Mouse (Mus musculus): ENCODE measurements around the gene Cyp8b1.

The Cyp8b1 gene

DNA sequence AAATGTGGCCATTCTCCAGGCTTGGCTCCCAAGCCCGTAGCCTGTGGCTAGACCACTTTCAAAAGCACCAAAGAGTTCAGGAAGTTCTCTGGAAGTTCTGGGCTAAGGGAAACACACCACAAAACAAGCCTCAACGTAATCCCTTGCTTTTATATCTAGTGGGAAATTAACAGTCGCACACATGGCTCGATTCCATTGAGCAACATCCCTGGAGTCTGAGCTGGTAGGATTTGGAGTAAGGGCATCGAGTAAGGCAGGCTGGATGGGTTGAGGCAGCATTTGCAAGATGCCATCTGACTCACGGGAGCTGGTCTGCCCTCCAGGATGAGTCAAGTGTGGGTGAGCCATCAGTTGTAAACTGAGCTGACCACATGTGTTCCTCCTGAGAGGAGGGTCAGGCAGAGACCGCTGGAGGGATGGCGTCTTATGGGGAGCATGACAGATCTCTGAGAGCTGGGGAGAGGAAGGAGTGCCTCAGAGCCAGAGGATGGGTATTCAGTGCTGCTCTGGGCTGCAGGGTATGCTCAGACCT is 1.8 kb downstream of the Cyp8b1 start:
- no peak for DNase-seq

DNA sequence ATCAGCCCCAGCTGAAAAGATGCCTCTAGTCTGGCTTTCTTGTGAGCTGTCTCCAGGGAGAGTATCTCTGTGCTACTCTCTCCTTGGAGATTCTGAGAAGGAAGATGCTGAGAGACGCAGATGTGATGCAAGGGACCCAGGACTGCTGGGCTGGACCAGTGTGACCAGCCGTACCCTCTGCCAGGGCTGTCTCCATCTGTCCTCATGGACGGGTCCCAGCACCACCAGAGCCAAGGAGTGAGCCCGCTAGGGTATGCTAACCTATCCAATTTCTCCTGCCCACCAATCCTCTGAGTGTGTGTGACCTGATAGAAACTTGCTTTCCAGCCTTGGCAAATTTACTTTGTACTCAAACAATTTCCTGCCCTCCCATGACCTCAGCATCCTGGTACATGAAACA is 3.3 kb downstream of the Cyp8b1 start:
- DNase-seq, result no peak

DNA sequence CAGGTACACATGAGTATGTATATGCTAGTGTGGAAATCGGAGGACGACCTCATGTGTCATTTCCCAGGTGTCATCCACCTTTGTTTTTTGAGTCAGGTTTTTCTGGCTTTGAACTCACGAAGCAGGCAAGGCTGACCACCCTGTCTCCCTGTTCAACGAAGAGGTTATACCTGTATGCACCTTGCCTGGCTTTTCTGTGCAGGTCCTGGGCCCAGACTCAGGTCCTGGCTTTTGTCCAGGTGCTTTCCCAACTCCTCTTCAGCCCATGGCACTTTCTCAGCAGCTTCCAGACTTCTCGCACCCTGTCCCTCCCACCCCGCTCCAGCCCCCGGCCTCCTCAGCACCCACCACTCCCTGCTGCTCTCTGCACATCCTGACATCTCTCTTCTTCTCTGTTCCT is 4.9 kb downstream of the Cyp8b1 start:
- DNase-seq, result no peak

DNA sequence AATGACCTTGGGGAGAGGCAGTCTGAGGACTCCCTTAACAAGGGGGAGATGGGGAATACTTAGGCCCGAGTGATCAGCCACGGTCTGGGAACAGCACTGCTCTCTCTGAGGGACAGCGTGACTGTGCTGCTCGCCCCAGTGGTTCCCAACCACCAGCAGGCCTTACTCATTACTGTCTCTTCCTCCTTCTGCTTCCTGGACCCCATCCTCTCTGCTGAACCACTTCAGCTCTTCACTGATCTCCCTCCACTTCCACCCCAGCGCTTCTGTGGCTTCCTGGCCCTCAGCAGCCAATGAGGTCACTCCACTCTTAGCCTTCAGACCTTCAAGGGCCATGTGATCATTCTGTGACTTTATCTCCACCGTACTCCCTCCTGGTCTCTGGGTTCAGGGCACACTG is 6.5 kb downstream of the Cyp8b1 start:
- DNase-seq, result no peak

DNA sequence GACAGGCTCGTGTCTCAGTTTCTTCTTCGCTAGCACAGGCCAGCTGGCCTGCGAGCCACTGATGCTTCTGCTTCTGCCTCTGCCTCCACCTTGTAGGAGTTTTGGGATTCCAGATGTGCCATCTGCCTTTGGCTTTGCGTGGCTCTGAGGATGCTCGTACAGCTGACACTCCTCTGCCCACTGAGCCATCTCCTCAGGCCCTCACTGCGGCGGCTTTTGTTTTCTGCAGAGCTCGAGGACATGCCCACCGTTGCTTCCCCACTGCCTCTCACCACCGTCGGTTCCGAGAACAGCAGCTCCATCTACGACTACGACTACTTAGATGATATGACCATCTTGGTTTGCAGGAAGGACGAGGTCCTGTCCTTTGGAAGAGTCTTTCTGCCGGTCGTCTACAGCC is 7.8 kb downstream of the Cyp8b1 start:
- no peak for DNase-seq

DNA sequence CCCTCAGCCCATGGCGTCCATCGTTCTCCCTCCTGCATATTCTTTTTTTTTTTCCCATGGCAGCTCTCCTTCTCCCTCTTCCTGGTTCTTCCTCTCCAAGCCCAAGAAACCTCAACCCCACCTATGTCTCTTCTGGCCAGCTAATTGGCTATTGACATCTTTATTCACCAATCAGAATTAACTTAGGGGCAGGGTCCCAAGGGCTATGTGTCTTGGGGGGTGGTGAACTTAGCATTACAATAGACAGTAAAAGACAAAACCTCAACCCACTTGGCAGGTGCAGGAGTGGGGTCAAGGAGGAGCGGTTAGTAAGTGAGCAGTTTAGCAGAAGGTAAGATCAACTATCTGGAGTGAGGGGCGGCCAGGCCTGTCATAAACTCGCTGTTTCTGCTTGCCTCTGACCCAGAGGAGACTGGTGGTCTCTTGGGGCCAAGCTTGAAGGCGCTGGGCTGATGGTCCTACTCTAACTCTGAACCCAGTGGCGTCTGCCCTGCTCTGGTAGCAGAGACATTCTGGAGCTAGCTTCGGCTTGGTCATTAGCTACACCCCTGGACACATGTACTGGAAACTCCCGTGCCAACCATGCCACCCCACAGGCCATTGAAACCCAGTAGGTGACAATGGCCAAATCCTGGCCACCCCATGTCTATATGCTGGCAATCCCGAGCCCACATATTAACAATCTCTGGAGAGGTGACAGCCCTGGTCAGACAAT is 8.6 kb downstream of the Cyp8b1 start:
- DNase-seq, result no peak

DNA sequence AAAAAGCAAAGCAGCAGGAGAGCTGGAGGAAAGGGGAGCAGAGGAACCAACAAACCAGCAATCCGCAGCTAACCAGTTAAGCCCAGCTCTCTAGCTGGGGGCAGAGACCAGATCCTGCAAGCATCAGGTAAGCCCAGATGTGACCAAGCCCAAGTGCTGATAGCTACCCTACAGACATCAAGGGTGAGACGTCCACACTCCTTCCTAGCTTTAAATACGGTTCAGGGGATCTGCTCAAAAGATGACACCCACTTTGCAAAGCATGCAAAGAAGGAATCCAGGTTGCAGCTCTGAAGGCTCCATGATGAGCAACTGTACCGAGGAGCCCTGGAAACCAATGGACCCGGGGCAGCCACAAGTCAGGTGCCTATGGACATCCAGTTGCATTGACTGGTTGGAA is 9.6 kb downstream of the Cyp8b1 start:
- no peak for DNase-seq

DNA sequence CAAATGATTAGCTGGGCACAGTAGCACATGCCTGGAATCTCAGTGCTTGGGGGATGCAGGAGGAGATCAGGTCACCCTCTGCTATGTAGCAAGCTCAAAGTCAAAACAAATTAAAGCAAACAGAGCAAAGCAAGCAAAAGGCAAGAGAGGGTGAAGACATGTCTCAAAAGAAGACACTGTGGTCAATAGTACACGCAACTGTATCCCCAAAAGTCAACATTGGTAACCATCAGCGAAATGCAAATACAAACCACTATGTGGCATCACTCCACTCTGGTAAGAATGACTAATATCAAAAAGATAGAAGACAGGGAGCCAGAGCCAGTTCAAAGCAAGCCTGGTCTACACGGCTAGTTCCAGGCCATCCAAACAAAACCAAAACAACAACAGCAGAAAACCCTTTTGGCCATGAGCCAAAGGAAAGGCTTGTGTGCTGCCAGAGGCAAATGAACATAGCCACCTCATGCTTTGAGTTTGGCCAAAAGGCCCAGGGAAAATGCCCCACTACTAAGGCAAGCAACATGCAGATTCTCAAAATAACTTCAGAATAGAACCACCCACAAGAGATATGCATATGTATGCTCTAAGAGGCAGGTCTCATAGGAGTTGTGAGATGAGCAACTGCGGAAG is 10.4 kb downstream of the Cyp8b1 start:
- DNase-seq, result no peak

DNA sequence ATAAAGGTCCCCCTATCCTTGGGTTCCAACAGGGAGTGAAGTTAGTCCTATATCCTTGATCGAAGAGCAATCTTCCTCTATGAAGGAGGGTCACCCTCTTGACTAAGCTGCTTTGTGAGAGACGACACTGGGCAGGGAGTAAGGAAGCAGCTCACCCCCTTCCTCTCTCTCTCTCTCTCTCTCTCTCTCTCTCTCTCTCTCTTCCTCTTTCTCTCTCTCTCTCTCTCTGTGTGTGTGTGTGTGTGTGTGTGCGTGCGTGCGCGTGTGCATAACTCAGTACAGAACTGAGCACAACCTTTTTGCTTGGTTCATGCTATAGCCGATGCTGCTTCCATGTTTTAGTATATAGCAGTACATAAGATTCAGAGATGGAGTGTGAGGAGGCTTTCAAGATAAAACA is 11.2 kb downstream of the Cyp8b1 start:
- DNase-seq, result no peak

DNA sequence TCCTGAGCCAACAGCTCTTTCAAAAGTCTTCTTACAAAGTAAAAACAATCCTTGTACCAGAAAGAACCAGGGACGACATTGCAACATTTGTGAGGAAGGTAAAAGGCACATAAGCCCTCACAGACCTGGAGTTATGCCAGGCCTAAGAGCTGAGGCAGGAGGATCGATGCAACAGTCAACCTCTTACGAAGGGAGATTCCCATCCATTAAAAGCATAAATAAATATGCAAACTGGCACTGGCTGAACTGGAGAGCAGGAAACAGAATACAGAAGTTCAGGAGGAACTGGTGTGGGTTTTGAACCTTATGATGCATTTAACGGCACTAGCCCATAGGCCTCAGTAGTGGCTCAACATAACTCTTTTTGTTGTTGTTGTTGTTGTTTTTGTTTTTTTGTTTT is 11.8 kb downstream of the Cyp8b1 start:
- DNase-seq, result no peak

DNA sequence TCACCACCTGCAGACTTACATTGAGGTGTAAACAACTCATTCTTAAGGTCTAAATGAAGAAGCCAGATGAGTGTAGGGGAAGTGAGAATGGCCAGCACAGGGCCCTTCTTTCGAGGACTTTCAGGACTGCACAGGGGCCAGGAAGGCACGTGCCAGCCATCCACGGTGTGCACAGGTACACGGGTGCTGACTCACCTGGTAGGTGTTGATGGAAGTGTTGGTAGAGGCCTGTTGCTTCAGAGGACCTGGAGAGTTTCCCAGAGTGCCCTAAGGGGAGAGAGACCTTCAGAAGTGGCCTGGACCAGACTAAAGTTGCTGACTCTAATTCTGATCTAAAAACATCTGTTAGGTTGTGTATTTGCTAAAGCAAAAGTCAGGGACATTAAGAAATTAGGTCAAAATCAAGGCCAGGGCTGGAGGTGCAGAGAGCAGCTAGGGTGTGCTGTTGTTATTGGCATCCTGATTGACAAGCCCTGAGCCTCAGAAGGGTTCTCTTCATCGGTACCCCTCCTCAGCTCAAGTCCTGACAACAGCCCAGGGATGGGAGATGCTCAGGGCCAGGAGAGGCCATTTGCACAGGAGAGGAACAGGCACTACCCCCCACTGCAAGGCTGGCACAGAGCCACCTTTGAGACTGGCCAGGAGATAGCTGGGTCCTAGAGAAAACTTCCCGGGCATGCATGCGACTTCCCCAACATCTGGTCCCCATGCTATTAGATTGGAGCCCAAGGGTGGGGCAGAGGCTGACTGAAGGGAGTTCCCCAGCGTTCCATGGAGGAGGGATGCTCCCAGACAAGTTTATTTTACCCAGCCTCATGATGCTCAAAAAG is 12.4 kb downstream of the Cyp8b1 start:
- no peak for DNase-seq

DNA sequence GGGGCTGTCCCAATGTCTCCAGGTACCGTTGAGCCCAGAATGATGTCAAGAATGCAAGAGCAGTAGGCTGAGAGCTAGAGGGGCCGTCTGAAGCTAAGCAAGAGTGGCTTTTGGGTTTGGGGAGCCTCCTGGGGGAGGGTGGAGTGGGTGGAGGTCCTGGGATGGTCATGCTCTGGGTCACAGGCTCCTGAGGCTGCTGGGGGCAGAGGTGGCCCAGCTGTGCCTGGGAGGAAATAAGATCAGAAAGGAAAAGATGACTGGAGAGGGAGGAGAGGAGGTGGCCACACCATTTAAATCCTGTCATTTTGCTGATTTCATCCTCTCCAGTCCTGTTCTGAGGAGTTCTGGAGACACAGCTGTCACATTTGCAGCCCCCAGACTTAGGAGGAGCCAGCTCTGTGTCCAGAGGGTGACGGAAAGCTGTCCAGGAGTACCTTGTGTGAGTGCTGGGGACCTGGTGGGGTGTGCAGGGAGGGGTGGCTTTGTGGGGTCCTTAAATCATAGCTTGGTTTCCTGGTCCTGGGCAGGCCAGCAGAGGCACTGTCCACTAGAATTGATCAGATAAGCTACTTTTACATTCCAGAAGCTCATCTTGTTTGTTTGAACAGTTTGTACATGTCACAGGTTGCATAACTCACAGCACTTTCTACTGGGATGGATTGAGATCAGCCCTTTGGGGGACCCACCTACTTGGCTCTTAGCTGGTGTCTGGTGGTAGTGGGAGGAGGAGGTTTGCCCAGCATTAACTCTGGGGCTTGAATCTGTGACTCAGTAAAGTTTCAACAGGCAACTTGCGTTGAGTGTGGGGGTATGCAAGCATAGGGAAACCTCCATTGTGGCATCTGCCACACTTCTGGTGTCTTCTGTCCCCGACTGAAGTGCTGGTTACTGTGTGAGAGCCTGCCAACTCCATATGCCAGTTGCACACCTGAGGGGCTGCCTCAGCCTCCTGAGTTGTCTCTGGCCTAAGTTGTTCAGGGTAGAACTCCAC is 14.1 kb downstream of the Cyp8b1 start:
- no peak for DNase-seq

DNA sequence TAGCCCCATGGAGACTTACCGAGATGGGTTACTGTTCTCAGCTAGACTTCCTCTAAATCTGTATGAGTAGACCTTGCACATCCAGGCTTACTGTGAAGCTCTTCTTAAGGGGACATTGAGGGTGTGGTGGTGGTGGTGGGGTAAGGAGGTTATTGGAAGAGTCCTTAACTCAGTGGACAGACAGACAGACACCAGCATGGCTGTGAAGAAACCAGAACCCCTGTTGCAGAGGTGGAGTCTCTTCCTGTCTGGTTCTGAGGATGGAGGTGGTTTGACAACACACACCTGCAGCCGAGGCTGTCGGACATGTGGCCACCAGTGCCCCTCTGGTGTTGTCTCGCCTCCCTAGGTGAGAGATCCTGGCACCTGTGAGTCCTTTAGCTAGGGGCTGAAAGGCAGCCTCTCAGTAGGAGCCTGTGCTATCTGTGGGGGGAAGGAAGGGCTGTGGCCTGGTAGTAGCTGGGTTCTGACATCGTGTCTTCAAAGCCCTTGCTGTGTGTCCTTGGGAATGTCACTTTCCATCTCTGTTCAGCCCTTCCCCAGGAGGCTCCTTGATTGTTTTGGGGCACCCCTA is 15.7 kb downstream of the Cyp8b1 start:
- DNase-seq, result no peak

DNA sequence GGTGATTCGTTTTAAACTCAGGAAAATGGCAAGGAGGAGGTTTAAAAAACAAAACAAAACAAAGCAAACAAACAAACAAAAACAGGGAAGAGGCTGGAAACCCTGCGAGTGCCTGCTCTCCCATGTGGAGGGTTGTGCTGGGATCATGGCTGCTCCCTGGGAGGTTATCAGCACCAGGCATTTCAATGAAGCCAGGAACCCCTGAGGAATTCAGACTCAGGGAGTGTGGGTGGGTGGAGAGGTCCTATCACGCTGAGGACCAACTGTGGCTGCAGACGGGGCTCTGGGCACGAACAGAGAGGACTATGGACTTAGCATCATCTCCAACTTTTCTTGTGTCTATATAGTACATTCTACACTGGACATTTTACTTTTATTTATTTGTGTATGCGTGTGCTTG is 16.8 kb downstream of the Cyp8b1 start:
- DNase-seq, result no peak

DNA sequence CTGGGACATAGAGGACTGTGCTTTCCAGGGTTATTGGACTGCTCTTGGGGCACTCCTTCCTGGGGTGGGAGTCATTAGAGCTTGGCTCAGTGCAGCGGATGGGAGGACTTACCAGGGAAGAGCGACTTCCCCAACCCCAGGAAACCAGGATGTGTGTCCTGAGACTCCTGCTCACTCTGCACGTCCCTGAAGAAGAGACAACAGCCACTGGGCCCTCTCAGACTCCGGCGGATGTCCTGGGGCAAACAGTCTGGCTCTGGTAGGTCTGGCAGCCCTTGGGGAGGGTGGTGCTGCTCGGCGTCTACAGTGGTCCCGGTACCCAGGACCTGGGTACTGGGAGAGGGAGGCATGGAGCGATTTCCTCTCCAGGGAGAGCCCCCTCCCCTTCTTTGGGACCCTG is 17.9 kb downstream of the Cyp8b1 start, which contains the start of gene Ackr2:
TSS of gene Ackr2 (plus strand) at position 111 of the 400 bp plus-strand sequence.
- DNase-seq, result no peak

DNA sequence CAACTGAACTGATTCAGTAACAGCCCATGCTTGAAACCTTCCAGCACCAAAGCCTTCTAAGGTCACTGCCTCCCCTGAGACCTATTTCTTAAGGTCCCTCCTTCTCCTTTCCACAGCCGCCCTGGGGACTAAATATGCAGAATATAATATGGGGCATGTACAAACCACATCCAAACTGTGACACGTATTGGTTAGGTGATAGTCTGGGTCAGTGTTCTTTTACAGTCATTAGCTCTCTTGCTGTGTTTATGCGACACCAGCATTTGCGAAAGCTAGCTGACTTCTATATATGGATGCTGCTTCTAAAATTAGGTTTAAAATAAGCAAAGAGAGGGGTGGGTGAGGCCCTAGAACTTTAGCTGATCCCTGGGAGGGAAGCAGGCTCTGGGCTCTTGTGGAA is 19.3 kb downstream of the Cyp8b1 start:
- no peak for DNase-seq

DNA sequence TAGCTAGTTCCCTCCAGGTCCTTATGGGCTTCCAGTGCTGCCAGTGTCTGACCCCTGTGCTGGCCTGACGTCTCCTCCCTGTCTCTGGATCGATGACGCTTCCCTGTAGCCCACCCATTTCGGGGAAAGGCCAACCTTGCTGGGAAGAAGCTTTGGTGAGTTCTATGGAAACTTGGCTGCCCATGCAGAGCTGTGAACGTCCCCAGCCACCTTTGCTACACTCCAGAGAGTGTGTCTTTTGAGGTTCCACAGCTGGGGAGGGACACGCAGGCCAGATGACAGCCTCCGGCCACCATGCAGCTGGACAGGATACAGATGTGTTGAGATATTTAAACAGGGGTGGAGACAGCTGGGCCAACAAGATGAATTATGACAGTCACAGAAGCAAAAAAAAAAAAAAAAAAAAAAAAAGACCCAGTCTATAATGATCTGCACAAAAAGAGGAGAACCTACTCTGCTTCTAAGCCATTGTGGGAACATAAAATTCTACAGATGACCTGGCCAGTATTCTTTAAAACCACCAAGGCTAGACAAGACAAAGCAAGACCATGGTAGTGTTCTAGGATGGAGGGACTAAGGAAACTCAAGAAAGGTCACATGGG is 20.6 kb downstream of the Cyp8b1 start:
- no peak for DNase-seq

DNA sequence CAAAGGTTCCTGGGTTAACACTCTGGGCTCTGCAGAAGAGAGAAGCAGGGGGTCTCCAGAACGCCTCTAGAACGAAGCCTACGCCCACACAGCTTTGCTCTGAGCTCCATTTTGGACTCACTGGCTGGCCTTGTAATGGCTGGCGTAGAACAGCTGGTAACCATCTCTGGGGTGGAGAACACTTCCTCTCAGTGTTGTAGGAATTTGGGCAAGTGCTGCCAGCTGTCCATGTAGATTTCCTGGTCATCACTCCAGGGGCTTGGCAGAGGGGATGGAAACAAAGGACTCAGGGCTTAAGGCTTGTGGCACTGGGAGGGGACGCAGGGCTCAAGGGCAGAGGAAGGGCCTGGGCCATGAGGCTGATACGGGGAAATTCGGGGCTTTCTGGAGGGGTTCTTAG is 21.7 kb downstream of the Cyp8b1 start:
- DNase-seq, result no peak

DNA sequence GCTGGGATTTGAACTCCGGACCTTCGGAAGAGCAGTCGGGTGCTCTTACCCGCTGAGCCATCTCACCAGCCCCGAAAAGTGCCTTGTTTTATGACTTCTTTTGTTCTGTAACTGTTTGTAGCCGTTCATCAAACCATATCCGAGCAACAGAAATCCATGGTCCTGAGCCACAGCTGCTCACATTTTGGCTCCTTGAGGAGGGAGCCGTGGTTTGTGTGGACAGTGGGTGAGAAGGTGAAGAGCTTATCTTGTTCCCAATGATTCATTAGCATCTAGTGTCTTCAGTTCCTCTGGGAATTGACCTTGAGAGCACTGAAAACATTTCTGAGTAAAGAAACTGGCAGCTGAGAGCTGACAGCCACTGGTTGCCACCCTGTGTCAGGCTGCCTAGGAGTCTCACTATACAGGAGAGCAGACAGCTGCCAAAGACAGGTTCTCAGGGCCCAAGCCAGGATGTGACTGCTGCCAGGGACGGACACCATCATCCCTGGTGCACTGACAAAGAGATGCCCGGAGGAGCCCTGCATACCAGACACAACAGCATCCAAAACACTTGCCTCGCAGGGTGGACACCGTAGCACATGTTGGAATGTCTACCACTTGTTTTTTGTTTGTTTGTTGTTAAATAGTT is 23.9 kb downstream of the Cyp8b1 start:
- no peak for DNase-seq

DNA sequence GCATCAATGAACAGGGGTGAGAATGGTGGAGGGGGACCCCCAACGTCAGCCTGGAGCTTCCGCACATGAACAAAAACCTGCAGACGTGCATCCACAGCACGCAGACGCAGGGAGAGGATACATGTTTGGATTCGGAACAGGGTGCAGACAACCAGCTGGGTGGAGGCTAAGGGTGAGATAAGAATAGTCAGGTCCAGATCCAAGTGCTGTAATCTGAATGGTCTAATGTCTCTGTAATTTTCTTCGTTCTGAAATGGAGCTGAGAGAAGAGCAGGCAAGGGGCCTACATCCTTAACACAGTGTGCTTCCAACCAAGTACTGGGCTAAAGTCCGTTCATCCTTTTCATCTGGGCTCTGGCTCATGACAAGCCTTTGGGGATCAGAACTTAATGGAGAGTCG is 24.8 kb downstream of the Cyp8b1 start:
- DNase-seq, result no peak

DNA sequence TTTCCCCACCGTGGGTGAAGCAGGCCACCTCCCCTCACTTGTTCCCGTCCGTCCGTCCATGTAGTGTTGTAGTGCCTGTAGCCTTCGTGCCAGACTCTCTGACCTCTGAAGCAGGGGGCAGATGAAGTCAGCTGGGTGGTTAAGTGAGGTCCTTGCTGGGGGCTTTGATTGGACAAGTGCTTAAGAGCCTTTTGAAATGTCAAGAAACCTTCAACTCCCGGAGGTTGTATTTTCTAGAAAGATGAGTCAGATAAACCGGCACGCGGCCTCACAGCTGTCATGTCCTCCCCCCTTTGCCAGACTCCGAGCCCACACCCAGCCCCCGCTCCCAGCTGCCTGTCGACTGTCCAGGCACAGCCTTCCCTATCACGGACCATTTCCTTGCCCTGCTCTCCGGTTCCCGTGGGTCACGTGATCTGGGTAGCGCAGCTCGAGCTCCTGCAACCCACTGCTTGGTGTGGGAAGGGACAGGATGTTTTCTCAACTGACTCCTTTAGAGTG is 25.6 kb downstream of the Cyp8b1 start:
- DNase-seq, result peak; percentile 60

Data from thymus, postnatal 14 days (tissue).